Mouse (Mus musculus): ENCODE results near the gene Ubtd1. TPM values are rescaled to one million over a fixed set of nuclear protein-coding genes. Genes with fewer than 3 reads are reported as not detected.

Ubtd1 gene
- total RNA-seq, 1 experiment from 2014 or later: 10.0 TPM

GRCm38 (mm10) chr19:41991926-41992477 is 10.4 kb downstream of the Ubtd1 start:
- no peak for ATAC-seq (replicated peaks; ENCODE audit: insufficient number of reproducible peaks, low FRiP score, low TSS enrichment, poor library complexity, severe bottlenecking)

GRCm38 (mm10) chr19:41992971-41993370 is 11.4 kb downstream of the Ubtd1 start:
- no peak for ATAC-seq (replicated peaks; ENCODE audit: insufficient number of reproducible peaks, low FRiP score, low TSS enrichment, poor library complexity, severe bottlenecking)

GRCm38 (mm10) chr19:41993484-41993883 is 11.9 kb downstream of the Ubtd1 start:
- no peak for ATAC-seq (replicated peaks; ENCODE audit: insufficient number of reproducible peaks, low FRiP score, low TSS enrichment, poor library complexity, severe bottlenecking)

GRCm38 (mm10) chr19:41994023-41994422 is 12.5 kb downstream of the Ubtd1 start:
- ATAC-seq (replicated peaks; ENCODE audit: insufficient number of reproducible peaks, low FRiP score, low TSS enrichment, poor library complexity, severe bottlenecking): no peak

- ATAC-seq (replicated peaks; ENCODE audit: insufficient number of reproducible peaks, low FRiP score, low TSS enrichment, poor library complexity, severe bottlenecking): no peak
These were observed 13.9 kb downstream of the Ubtd1 start for GRCm38 (mm10) chr19:41995483-41995882.

GRCm38 (mm10) chr19:41997090-41997489 is 15.5 kb downstream of the Ubtd1 start:
- ATAC-seq (replicated peaks; ENCODE audit: insufficient number of reproducible peaks, low FRiP score, low TSS enrichment, poor library complexity, severe bottlenecking): no peak

GRCm38 (mm10) chr19:41998770-41999548 is 17.4 kb downstream of the Ubtd1 start:
- ATAC-seq (replicated peaks; ENCODE audit: insufficient number of reproducible peaks, low FRiP score, low TSS enrichment, poor library complexity, severe bottlenecking): no peak

GRCm38 (mm10) chr19:41999688-42000283 is 18.2 kb downstream of the Ubtd1 start:
- ATAC-seq (replicated peaks; ENCODE audit: insufficient number of reproducible peaks, low FRiP score, low TSS enrichment, poor library complexity, severe bottlenecking): peak; percentile 68

- no peak for ATAC-seq (replicated peaks; ENCODE audit: insufficient number of reproducible peaks, low FRiP score, low TSS enrichment, poor library complexity, severe bottlenecking)
These were observed 18.9 kb downstream of the Ubtd1 start for GRCm38 (mm10) chr19:42000446-42000958.

GRCm38 (mm10) chr19:42001253-42001980 is 19.9 kb downstream of the Ubtd1 start:
- peak; percentile 78 for ATAC-seq (replicated peaks; ENCODE audit: insufficient number of reproducible peaks, low FRiP score, low TSS enrichment, poor library complexity, severe bottlenecking)

- ATAC-seq (replicated peaks; ENCODE audit: insufficient number of reproducible peaks, low FRiP score, low TSS enrichment, poor library complexity, severe bottlenecking): no peak
These were observed 22.7 kb downstream of the Ubtd1 start for GRCm38 (mm10) chr19:42004258-42004657.

- ATAC-seq (replicated peaks; ENCODE audit: insufficient number of reproducible peaks, low FRiP score, low TSS enrichment, poor library complexity, severe bottlenecking): peak; percentile 55
These were observed 24.1 kb downstream of the Ubtd1 start for GRCm38 (mm10) chr19:42005616-42006015.

GRCm38 (mm10) chr19:42006568-42006967 is 25.0 kb downstream of the Ubtd1 start:
- ATAC-seq (replicated peaks; ENCODE audit: insufficient number of reproducible peaks, low FRiP score, low TSS enrichment, poor library complexity, severe bottlenecking): no peak

GRCm38 (mm10) chr19:42008586-42008985 is 27.0 kb downstream of the Ubtd1 start:
- ATAC-seq (replicated peaks; ENCODE audit: insufficient number of reproducible peaks, low FRiP score, low TSS enrichment, poor library complexity, severe bottlenecking): no peak

GRCm38 (mm10) chr19:42009067-42009466 is 27.5 kb downstream of the Ubtd1 start:
- ATAC-seq (replicated peaks; ENCODE audit: insufficient number of reproducible peaks, low FRiP score, low TSS enrichment, poor library complexity, severe bottlenecking): no peak

GRCm38 (mm10) chr19:42010436-42010835 is 28.9 kb downstream of the Ubtd1 start:
- ATAC-seq (replicated peaks; ENCODE audit: insufficient number of reproducible peaks, low FRiP score, low TSS enrichment, poor library complexity, severe bottlenecking): no peak

GRCm38 (mm10) chr19:42011123-42011522 is 29.6 kb downstream of the Ubtd1 start:
- ATAC-seq (replicated peaks; ENCODE audit: insufficient number of reproducible peaks, low FRiP score, low TSS enrichment, poor library complexity, severe bottlenecking): no peak

- no peak for ATAC-seq (replicated peaks; ENCODE audit: insufficient number of reproducible peaks, low FRiP score, low TSS enrichment, poor library complexity, severe bottlenecking)
These were observed 32.8 kb downstream of the Ubtd1 start for GRCm38 (mm10) chr19:42014231-42014825.

- no peak for ATAC-seq (replicated peaks; ENCODE audit: insufficient number of reproducible peaks, low FRiP score, low TSS enrichment, poor library complexity, severe bottlenecking)
These were observed 33.4 kb downstream of the Ubtd1 start for GRCm38 (mm10) chr19:42015001-42015400.

Measured in monocyte, adult 5-6 weeks (primary cell).